Mouse (Mus musculus) kidney, postnatal 0 days (tissue): ENCODE data around the gene Nup205. TPM values are rescaled to one million over a fixed set of nuclear protein-coding genes. Genes with fewer than 3 reads are reported as not detected.

Source experiments
- ATAC-seq: fragments of 200-750 bp; cut with Nextera tagmentation; replicated peaks from 2 replicates; pipeline ENCODE4 v1.8.0; 2017; ENCODE audit warnings: low read depth, moderate number of reproducible peaks, moderate TSS enrichment, moderate library complexity; ENCODE audit not compliant: low FRiP score
- DNase-seq: peaks from one replicate; pipeline ENCODE4 v3.0.0-alpha.2; 2016; ENCODE audit warnings: low spot score
- H3K27ac ChIP-seq: fragments of 300-500 bp; sonication (generic); 2 replicates; pipeline ENCODE4 v1.5.1; 2014; ENCODE audit warnings: mild to moderate bottlenecking
- H3K27me3 ChIP-seq: fragments of 300-500 bp; sonication (generic); 2 replicates; pipeline ENCODE4 v1.6.1; 2014; ENCODE audit warnings: low read length, mixed read lengths; ENCODE audit not compliant: insufficient read depth
- H3K36me3 ChIP-seq: fragments of 300-500 bp; sonication (generic); 2 replicates; pipeline ENCODE4 v1.6.1; 2014; ENCODE audit warnings: low read length, mixed read lengths; ENCODE audit not compliant: insufficient read depth
- H3K4me1 ChIP-seq: fragments of 300-500 bp; sonication (generic); replicated peaks from 2 replicates; pipeline ENCODE4 v1.6.1; 2014; ENCODE audit warnings: antibody characterized with exemption, low read length, mixed read lengths; ENCODE audit not compliant: insufficient read depth
- H3K4me2 ChIP-seq: fragments of 300-500 bp; sonication (generic); 2 replicates; pipeline ENCODE4 v1.6.1; 2014; ENCODE audit warnings: mild to moderate bottlenecking, low read length, moderate library complexity, mixed read lengths
- H3K4me3 ChIP-seq: fragments of 300-500 bp; sonication (generic); replicated peaks from 2 replicates; pipeline ENCODE4 v1.5.1; 2014; ENCODE audit warnings: low read depth, low read length
- H3K9ac ChIP-seq: fragments of 300-500 bp; sonication (generic); 2 replicates; pipeline ENCODE4 v1.6.1; 2014; ENCODE audit warnings: low read depth, low read length
- H3K9me3 ChIP-seq: fragments of 300-500 bp; sonication (generic); replicated peaks from 2 replicates; pipeline ENCODE4 v1.6.1; 2016; ENCODE audit warnings: low read length, inconsistent platforms, mixed read lengths
- CTCF ChIP-seq: IDR thresholded peaks from 2 replicates; pipeline ENCODE4 v1.5.1; 2016; ENCODE audit warnings: antibody characterized with exemption, low read depth, mild to moderate bottlenecking, moderate library complexity
- WGBS: fragments of 180-500 bp; shearing (Covaris S2); extraction: QIAGEN DNeasy Blood & Tissue Kit; methylation state at CpG from one replicate; pipeline ENCODE4 v1.1.7; 2014; 5-methylcytosine and 5-hydroxymethylcytosine counted together
- polyA plus RNA-seq: library from polyadenylated mRNA; unstranded; fragments of >200 nt; fragmentation: Nextera tagmentation; extraction: Ambion mirVana; gene quantifications from 2 replicates; pipeline ENCODE4 v1.2.1, GENCODE M21; 2015

Gene Nup205
- polyA plus RNA-seq: 17.9 and 18.4 TPM in 2 replicates

GRCm38 (mm10) chr6:35176979-35177649 is at the start of gene Nup205:
Gene Nup205, plus strand, starts transcription at chr6:35177421.
- DNase-seq: peak; percentile 95
- H3K4me2 ChIP-seq: peak within 1 kb of the TSS; percentile 82
- ATAC-seq: peak; percentile 84
- WGBS: 4% methylated on average over 34 of the region's 34 CpGs
- peak within 1 kb of the TSS; percentile 88 for H3K4me3 ChIP-seq
- H3K4me1 ChIP-seq: no peaks in the 10 kb centered on the region
- peak; percentile 23; the same call in 1 of the 2 replicates for TF ChIP-seq CTCF
- no peaks in the 10 kb centered on the region for H3K9me3 ChIP-seq
- peak within 1 kb of the TSS; percentile 96 for H3K27ac ChIP-seq
- H3K9ac ChIP-seq: peak within 1 kb of the TSS; percentile 92
- H3K27me3 ChIP-seq: no peaks in the 10 kb centered on the region
- no peaks in the 10 kb centered on the region for H3K36me3 ChIP-seq

- Histone ChIP-seq H3K36me3 (no peaks in the 10 kb centered on the region), H3K27ac (peak overlapping the region; percentile 94), H3K4me2 (peak overlapping the region; percentile 99), H3K4me3 (peak overlapping the region; percentile 78), H3K4me1 (no peaks in the 10 kb centered on the region; the same call in 1 of the 2 replicates), H3K27me3 (no peaks in the 10 kb centered on the region), H3K9ac (peak overlapping the region; percentile 88), H3K9me3 (no peaks in the 10 kb centered on the region)
- no peak for TF ChIP-seq CTCF
- WGBS: under 1% methylated on average over 11 of the region's 11 CpGs
- DNase-seq (peak; percentile 40), ATAC-seq (peak; percentile 3; the same call in 1 of the 2 replicates)
Observed at GRCm38 (mm10) chr6:35132806-35133205, 44.4 kb upstream of the Nup205 start.

GRCm38 (mm10) chr6:35133246-35133578 is 44.0 kb upstream of the Nup205 start:
- peak overlapping the region; percentile 99 for H3K4me2 ChIP-seq
- no peak for TF ChIP-seq CTCF
- ATAC-seq (peak; percentile 91), DNase-seq (no peak)
- peak overlapping the region; percentile 88 for H3K9ac ChIP-seq
- H3K27me3 ChIP-seq: no peaks in the 10 kb centered on the region
- no peaks in the 10 kb centered on the region for H3K9me3 ChIP-seq
- peak overlapping the region; percentile 78 for H3K4me3 ChIP-seq
- under 1% methylated on average over 21 of the region's 25 CpGs for WGBS
- no peaks in the 10 kb centered on the region; the same call in 1 of the 2 replicates for H3K4me1 ChIP-seq
- no peaks in the 10 kb centered on the region for H3K36me3 ChIP-seq
- peak overlapping the region; percentile 94 for H3K27ac ChIP-seq

GRCm38 (mm10) chr6:35133579-35134488 is 43.4 kb upstream of the Nup205 start, which contains the start of gene Cnot4:
Gene Cnot4, minus strand, starts transcription at chr6:35133724.
- H3K9me3 ChIP-seq: no peaks in the 10 kb centered on the region
- peak; percentile 99 for DNase-seq
- H3K4me3 ChIP-seq: peak within 1 kb of the TSS; percentile 78
- H3K4me1 ChIP-seq: no peaks in the 10 kb centered on the region; the same call in 1 of the 2 replicates
- peak within 1 kb of the TSS; percentile 88 for H3K9ac ChIP-seq
- peak within 1 kb of the TSS; percentile 99 for H3K4me2 ChIP-seq
- TF ChIP-seq CTCF: no peak
- no peaks in the 10 kb centered on the region for H3K36me3 ChIP-seq
- under 1% methylated on average over 55 of the region's 55 CpGs for WGBS
- peak; percentile 100 for ATAC-seq
- H3K27me3 ChIP-seq: no peaks in the 10 kb centered on the region
- peak within 1 kb of the TSS; percentile 94 for H3K27ac ChIP-seq

DNA sequence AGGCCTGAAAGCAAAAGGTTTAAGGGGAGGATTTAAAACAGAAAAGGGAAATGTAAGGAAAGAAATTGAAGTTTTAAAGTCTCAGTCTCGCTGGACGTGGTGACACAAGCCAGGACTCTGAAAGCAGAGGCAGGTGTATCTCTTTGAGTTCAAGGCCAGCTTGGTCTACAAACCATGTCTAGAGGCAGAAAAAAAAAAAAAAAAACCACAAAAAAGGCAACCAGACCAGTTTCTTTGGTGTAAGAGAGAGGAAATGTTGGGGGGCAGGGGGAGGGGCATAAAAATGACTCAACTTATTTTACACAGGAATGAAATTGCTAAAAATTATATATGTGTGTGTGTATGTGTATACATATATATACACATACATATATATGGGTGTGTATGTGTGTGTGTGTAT is 42.4 kb upstream of the Nup205 start:
- Histone ChIP-seq H3K9ac (no peak overlapping the region), H3K27ac (no peak overlapping the region), H3K36me3 (no peaks in the 10 kb centered on the region), H3K4me3 (no peak overlapping the region), H3K4me2 (peak overlapping the region; percentile 88), H3K27me3 (no peaks in the 10 kb centered on the region), H3K4me1 (no peaks in the 10 kb centered on the region; the same call in 1 of the 2 replicates), H3K9me3 (no peaks in the 10 kb centered on the region)
- WGBS: 49% methylated on average over 2 of the region's 2 CpGs
- DNase-seq (no peak), ATAC-seq (no peak)
- no peak for TF ChIP-seq CTCF

- H3K36me3 ChIP-seq: no peaks in the 10 kb centered on the region
- no peak overlapping the region for H3K27ac ChIP-seq
- WGBS: 97% methylated on average over 1 of the region's 1 CpGs
- no peak overlapping the region for H3K4me3 ChIP-seq
- no peak overlapping the region for H3K4me2 ChIP-seq
- no peak for ATAC-seq
- no peak for TF ChIP-seq CTCF
- DNase-seq: no peak
- H3K27me3 ChIP-seq: no peaks in the 10 kb centered on the region
- H3K9me3 ChIP-seq: no peaks in the 10 kb centered on the region
- H3K4me1 ChIP-seq: no peaks in the 10 kb centered on the region
- no peak overlapping the region for H3K9ac ChIP-seq
Observed at GRCm38 (mm10) chr6:35140351-35140750, 36.9 kb upstream of the Nup205 start.
